Mouse (Mus musculus) urinary bladder, adult 2 months (tissue): ENCODE data around the gene Akr1c14. TPM values are rescaled to one million over a fixed set of nuclear protein-coding genes. Genes with fewer than 3 reads are reported as not detected.
"Not testable (repeated sequence)": the region's sequence is repeated elsewhere in the genome, so short reads cannot be mapped to it uniquely, and the experiment has no call there.

ENCODE experiments used
- DNase-seq: peaks from one replicate; pipeline ENCODE4 v3.0.0; 2022; ENCODE audit warnings: low spot score
- polyA plus RNA-seq: library from polyadenylated mRNA; depleted of rRNA; stranded (reverse); fragments of >200 nt; gene quantifications from 2 replicates; pipeline ENCODE4 v1.2.3, GENCODE M21; 2012; rRNA removed

The Akr1c14 gene
- polyA plus RNA-seq, 1 experiment, result 2.3 TPM

DNA sequence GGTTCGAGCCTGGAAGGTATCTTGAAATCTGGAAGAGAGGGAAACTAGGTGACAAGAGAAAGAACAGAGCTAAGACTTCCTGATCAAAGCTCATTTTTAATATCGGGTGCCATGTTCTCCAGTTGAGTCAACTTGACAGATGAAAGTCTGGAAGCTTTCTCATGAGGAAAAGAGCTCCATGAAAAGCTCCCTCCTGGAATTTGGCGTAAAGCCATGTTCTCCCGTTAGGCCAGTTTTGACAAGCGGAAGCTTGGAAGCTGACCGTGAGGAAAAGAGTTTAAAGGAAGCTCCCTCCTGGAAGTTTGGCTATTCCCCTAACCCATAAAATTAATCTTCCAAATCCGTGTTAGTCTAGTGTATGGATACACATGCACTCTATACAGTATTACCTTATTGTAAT lies 74.3 kb downstream of the Akr1c14 start:
- DNase-seq, result no peak

- not testable (repeated sequence) for DNase-seq
Measured at GRCm38 (mm10) chr13:4124471-4124870, 75.7 kb downstream of the Akr1c14 start.

DNA sequence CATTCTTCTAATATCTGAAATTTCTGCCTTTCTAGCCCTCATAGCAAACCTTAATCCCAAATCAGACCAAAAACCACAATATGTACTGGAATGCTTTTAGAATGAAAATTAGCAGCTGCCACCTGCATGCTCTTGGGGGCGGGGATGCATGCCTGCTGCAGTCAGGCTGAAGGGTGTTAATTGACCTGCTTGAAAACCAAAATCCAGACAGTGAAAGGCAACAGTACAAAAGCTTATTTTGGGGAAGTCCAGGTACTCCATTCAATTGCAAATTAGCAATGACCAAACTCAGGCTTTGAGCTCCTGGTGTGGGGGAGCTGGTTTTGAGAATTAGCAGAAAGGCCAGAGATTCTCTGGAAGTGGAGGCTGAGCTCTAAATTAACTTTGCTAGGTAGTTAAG lies 77.0 kb downstream of the Akr1c14 start:
- not testable (repeated sequence) for DNase-seq

- no peak for DNase-seq
Measured at GRCm38 (mm10) chr13:4129100-4129499, 80.3 kb downstream of the Akr1c14 start.

DNA sequence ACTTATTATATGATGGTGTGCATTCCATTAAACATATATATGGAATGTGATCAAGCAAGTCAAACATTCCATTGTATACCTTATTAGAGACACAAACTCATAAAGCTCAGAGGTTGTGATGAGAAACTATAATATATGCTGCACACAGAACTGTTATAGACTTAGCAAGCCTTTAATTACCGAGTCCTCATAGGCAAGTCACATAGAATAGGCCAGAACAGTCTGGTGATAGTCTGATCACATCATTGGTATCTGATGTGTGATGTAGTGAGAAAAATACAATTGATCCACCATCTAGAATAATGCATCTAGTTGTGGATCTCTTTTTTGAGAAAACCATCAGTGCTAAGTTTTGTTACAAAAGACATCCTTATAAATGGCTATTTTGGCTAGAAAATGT lies 82.5 kb downstream of the Akr1c14 start:
- no peak for DNase-seq

- DNase-seq, result no peak
Measured at GRCm38 (mm10) chr13:4131721-4132120, 82.9 kb downstream of the Akr1c14 start.

DNA sequence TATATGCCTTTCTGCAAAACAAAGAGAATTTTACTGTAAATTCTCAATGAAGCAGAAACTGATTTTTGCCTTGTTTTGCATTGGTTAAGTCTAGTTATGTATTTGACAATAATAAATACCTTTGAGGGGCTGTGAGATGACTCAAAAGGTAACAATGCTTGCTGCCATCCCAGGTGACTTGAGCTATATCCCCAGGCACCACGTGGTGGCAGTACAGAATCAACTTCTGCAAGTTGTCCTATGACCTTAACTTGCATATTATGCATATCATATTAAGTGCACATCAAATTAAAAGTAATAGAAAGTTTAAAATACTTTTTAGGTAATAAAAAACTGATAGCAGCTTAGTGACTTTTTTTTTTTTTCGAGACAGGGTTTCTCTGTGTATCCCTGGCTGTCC lies 84.3 kb downstream of the Akr1c14 start:
- DNase-seq, result no peak

Other genes with a start within 250 kb of the Akr1c14 start
- gene Calml3, start 244.7 kb upstream of the Akr1c14 start, polyA plus RNA-seq, result 0.13 and 0.19 TPM in 2 replicates
- not detected in 2 replicates for gene Calm4, start 211.3 kb upstream of the Akr1c14 start, polyA plus RNA-seq
- not detected in 2 replicates for gene Calm5, start 194.8 kb upstream of the Akr1c14 start, polyA plus RNA-seq
- 49.2 and 70.4 TPM in 2 replicates for gene Net1, start 130.8 kb upstream of the Akr1c14 start, polyA plus RNA-seq
- gene Tubal3, start 130.7 kb upstream of the Akr1c14 start, polyA plus RNA-seq, result not detected in 2 replicates
- gene Ucn3, start 103.7 kb upstream of the Akr1c14 start, polyA plus RNA-seq, result not detected in 2 replicates
- gene Akr1c18, start 101.6 kb downstream of the Akr1c14 start, polyA plus RNA-seq, result 0.06 and 0.25 TPM in 2 replicates
- 4.7 TPM in 2 replicates for gene Akr1c13, start 142.1 kb downstream of the Akr1c14 start, polyA plus RNA-seq
- 0.44 and 0.48 TPM in 2 replicates for gene Akr1c19, start 179.7 kb downstream of the Akr1c14 start, polyA plus RNA-seq
- gene Akr1c12, start 230.4 kb downstream of the Akr1c14 start, polyA plus RNA-seq, result 0.28 and 0.55 TPM in 2 replicates